Comparison of ENCODE assay signal across 8 mouse cellular contexts in the genomic region with DNA sequence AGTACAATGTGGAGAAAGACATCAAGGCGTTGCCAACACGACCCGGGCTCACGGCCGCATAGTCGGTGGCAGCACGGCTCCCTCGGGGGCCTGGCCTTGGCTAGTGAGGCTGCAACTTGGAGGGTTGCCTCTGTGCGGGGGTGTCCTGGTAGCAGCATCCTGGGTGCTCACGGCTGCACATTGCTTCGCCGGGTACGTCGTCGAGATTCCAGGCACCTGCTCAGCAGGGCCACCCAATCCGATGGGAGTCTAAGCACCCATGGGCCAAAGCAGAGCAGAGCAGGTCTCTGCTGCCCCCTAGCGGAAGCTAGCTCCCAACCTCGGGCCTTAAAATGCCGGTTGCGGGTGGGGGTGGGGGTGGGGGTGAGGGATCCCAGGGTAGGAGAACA. TPM values are rescaled to one million over a fixed set of nuclear protein-coding genes. Genes with fewer than 3 reads are reported as not detected.
DNase-seq lines count a peak whose midpoint lies in the region; ATAC-seq and TF ChIP-seq lines count a peak whose summit lies in the region.

No protein-coding gene starts in this region.

- ATAC-seq in forebrain, embryonic 13.5 days: peak; percentile 57

- intact Hi-C loops in heart, postnatal 10 days (cut with DNase I): loop anchor here (5.0 kb wide), 1 partner anchor 517 kb away; no protein-coding TSS in a partner anchor

- H3K27ac ChIP-seq in ES-Bruce4 (ENCODE audit: insufficient read depth, low read length): no peak overlapping the region
- no peak overlapping the region for H3K27ac ChIP-seq in forebrain, embryonic 13.5 days

- H3K4me2 ChIP-seq in forebrain, embryonic 13.5 days: peak overlapping the region; percentile 43

- no peaks in the 10 kb centered on the region for H3K36me3 ChIP-seq in ES-Bruce4 (ENCODE audit: control insufficient read depth, insufficient read depth, low read length, poor library complexity, severe bottlenecking)
- no peaks in the 10 kb centered on the region for H3K36me3 ChIP-seq in forebrain, embryonic 13.5 days (ENCODE audit: poor library complexity, severe bottlenecking)

- WGBS in forebrain, embryonic 13.5 days: 11% methylated on average over 20 of the region's 20 CpGs
- WGBS in lung, adult 2 months: 11% methylated on average over 20 of the region's 20 CpGs

- peaks cover 3% of the 10 kb centered on the region for H3K4me1 ChIP-seq in ES-Bruce4 (ENCODE audit: control insufficient read depth, insufficient read depth, low read length)
- H3K4me1 ChIP-seq in forebrain, embryonic 13.5 days: peaks cover 27% of the 10 kb centered on the region
- peaks cover 4% of the 10 kb centered on the region; the same call in 1 of the 2 replicates for H3K4me1 ChIP-seq in lung, adult 2 months (ENCODE audit: control insufficient read depth, insufficient read depth, low read length)

- peak; percentile 54 for DNase-seq in c-Kit-positive CD71-positive TER-119-negative erythroid progenitor cells, embryonic 14.5 days (ENCODE audit: low read depth)
- peak; percentile 66 to 82 for DNase-seq in heart, postnatal 10 days
- peak; percentile 84 to 89 for DNase-seq in kidney, postnatal 4 days
- DNase-seq in lung, adult 2 months: peak; percentile 70
- peak; percentile 37 for DNase-seq in ovary, adult 18-20 months (ENCODE audit: low spot score)
- DNase-seq in testis, postnatal 14 days (ENCODE audit: low spot score): peak; percentile 78

- H3K9ac ChIP-seq in ES-Bruce4 (ENCODE audit: low read depth, poor library complexity, severe bottlenecking): no peak overlapping the region
- no peak overlapping the region for H3K9ac ChIP-seq in forebrain, embryonic 13.5 days

- no peak for TF ChIP-seq POLR2A in ES-Bruce4 (IDR thresholded peaks at IDR 0.05; ENCODE audit: insufficient read depth, low read length)
- TF ChIP-seq POLR2A in lung, adult 2 months (IDR thresholded peaks at IDR 0.05; ENCODE audit: borderline replicate concordance, extremely low read depth, low read depth, low read length): no peak

- H3K4me3 ChIP-seq in ES-Bruce4 (ENCODE audit: low read depth, low read length): no peak overlapping the region
- H3K4me3 ChIP-seq in forebrain, embryonic 13.5 days: no peak overlapping the region
- no peak overlapping the region for H3K4me3 ChIP-seq in lung, adult 2 months (replicated peaks; ENCODE audit: extremely low read depth, low read depth, low read length)

- no peaks in the 10 kb centered on the region for H3K27me3 ChIP-seq in ES-Bruce4 (ENCODE audit: control insufficient read depth, insufficient read depth, low read length, poor library complexity, severe bottlenecking)
- peaks cover 69% of the 10 kb centered on the region for H3K27me3 ChIP-seq in forebrain, embryonic 13.5 days

- H3K9me3 ChIP-seq in ES-Bruce4 (replicated peaks; ENCODE audit: control insufficient read depth, insufficient read depth, low read length, poor library complexity, severe bottlenecking): no peaks in the 10 kb centered on the region
- no peaks in the 10 kb centered on the region for H3K9me3 ChIP-seq in forebrain, embryonic 13.5 days (replicated peaks)

- no peak for TF ChIP-seq EP300 in ES-Bruce4 (IDR thresholded peaks at IDR 0.05; ENCODE audit: insufficient read depth, low read depth, low read length)

- peak; percentile 70 for TF ChIP-seq CTCF in ES-Bruce4 (IDR thresholded peaks at IDR 0.05; ENCODE audit: low read depth, low read length)
- peak; percentile 77 for TF ChIP-seq CTCF in lung, adult 2 months (IDR thresholded peaks at IDR 0.05; ENCODE audit: insufficient read depth, low read length)

RNA-seq across cellular contexts. Expression of a gene that starts 1.6 kb away (rescaled TPM):
- 0.27 TPM in 1 of 2 replicates, not detected in the other for polyA plus RNA-seq in ES-Bruce4 (2011; ENCODE audit: insufficient read depth, insufficient read length, low read depth, missing spikeins)
- polyA plus RNA-seq in forebrain, embryonic 13.5 days (2015; fragmentation: Nextera tagmentation; extraction: Ambion mirVana): 0.17 TPM in 1 of 2 replicates, not detected in the other
- total RNA-seq in heart, postnatal 10 days (2021): not detected
- polyA plus RNA-seq in lung, adult 2 months (2012; rRNA removed): not detected in 2 replicates

RNA-seq across cellular contexts. Expression of a gene that starts 5.7 kb away (rescaled TPM):
- polyA plus RNA-seq in ES-Bruce4 (2011; ENCODE audit: insufficient read depth, insufficient read length, low read depth, missing spikeins): not detected in 2 replicates
- not detected in 2 replicates for polyA plus RNA-seq in forebrain, embryonic 13.5 days (2015; fragmentation: Nextera tagmentation; extraction: Ambion mirVana)
- not detected for total RNA-seq in heart, postnatal 10 days (2021)
- polyA plus RNA-seq in lung, adult 2 months (2012; rRNA removed): 0.56 TPM in 1 of 2 replicates, not detected in the other

RNA-seq across cellular contexts. Expression of a gene that starts 19.7 kb away (rescaled TPM):
- not detected in 2 replicates for polyA plus RNA-seq in ES-Bruce4 (2011; ENCODE audit: insufficient read depth, insufficient read length, low read depth, missing spikeins)
- polyA plus RNA-seq in forebrain, embryonic 13.5 days (2015; fragmentation: Nextera tagmentation; extraction: Ambion mirVana): not detected in 2 replicates
- total RNA-seq in heart, postnatal 10 days (2021): not detected
- 0.24 TPM in 1 of 2 replicates, not detected in the other for polyA plus RNA-seq in lung, adult 2 months (2012; rRNA removed)

RNA-seq across cellular contexts. Expression of a gene that starts 28.4 kb away (rescaled TPM):
- polyA plus RNA-seq in ES-Bruce4 (2011; ENCODE audit: insufficient read depth, insufficient read length, low read depth, missing spikeins): 0.37 and 2.2 TPM in 2 replicates
- polyA plus RNA-seq in forebrain, embryonic 13.5 days (2015; fragmentation: Nextera tagmentation; extraction: Ambion mirVana): 20.0 and 20.2 TPM in 2 replicates
- total RNA-seq in heart, postnatal 10 days (2021): not detected
- polyA plus RNA-seq in lung, adult 2 months (2012; rRNA removed): not detected in 2 replicates

RNA-seq across cellular contexts. Expression of a gene that starts 29.0 kb away (rescaled TPM):
- 191 and 201 TPM in 2 replicates for polyA plus RNA-seq in ES-Bruce4 (2011; ENCODE audit: insufficient read depth, insufficient read length, low read depth, missing spikeins)
- 103 and 108 TPM in 2 replicates for polyA plus RNA-seq in forebrain, embryonic 13.5 days (2015; fragmentation: Nextera tagmentation; extraction: Ambion mirVana)
- 10 to 100 TPM; 63.7 to 66.8 TPM for total RNA-seq in heart, postnatal 10 days (2021)
- 17.2 and 26.6 TPM in 2 replicates for polyA plus RNA-seq in lung, adult 2 months (2012; rRNA removed)
